30 mouse cellular contexts compared by ENCODE assay signal in genomic region chr11:77597266-77597665, GRCm38 (mm10). TPM values are rescaled to one million over a fixed set of nuclear protein-coding genes. Genes with fewer than 3 reads are reported as not detected.
DNase-seq lines count a peak whose midpoint lies in the region; ATAC-seq and TF ChIP-seq lines count a peak whose summit lies in the region.
"Had no signal": no experiment of that assay in that cellular context is flagged by ENCODE, and none has a peak within 500 bp of the region (broad histone marks: within the 10 kb centered on the region; RNA-seq: fewer than 3 reads in every experiment).

No protein-coding gene starts in this region.

- ATAC-seq in liver, embryonic 14.5 days (ENCODE audit: insufficient read depth) = no peak
- ATAC-seq in liver, embryonic 11.5 days (replicated peaks; ENCODE audit: low FRiP score) = no peak
- ATAC-seq in liver, embryonic 15.5 days (ENCODE audit: insufficient read depth) = 0 out of 2 replicates have a peak, but pooled peaks have one; percentile 52
- no peak for ATAC-seq in forebrain, embryonic 13.5 days
- no peak for ATAC-seq in midbrain, postnatal 0 days (ENCODE audit: low FRiP score)
- ATAC-seq: CD4-positive, CD25-positive, alpha-beta regulatory T cell, adult 4 months; forebrain, embryonic 14.5 days; forebrain, postnatal 0 days; hindbrain, postnatal 0 days; inflammation-experienced regulatory T-cells, adult 6 months had no signal

- in situ Hi-C loops in ES-E14 (cut with MboI; ENCODE audit: low sequenced_read_pairs in 2 of 2, unreplicated experiment in 2 of 2) = no loop called here

- DNase-seq in liver, embryonic 14.5 days (ENCODE audit: low read depth in 3 of 3, low spot score in 3 of 3) = peak in 1 of 3 experiments; percentile 22
- DNase-seq in liver, embryonic 11.5 days (ENCODE audit: low spot score) = no peak
- DNase-seq in ES-E14 (ENCODE audit: low read depth, low spot score) = no peak
- peak; percentile 35 for DNase-seq in c-Kit-negative CD71-positive TER-119-positive erythroid progenitor cells, embryonic 14.5 days (ENCODE audit: low read depth, low spot score)
- DNase-seq in right cerebral cortex, postnatal 36 days (ENCODE audit: low spot score in 2 of 2) = no peak
- no peak for DNase-seq in midbrain, postnatal 0 days (ENCODE audit: low spot score)
- DNase-seq: adrenal gland, adult 2 months; adrenal gland, postnatal 14 days; cerebellum, adult 11-12 months; cerebellum, adult 9-10 months; cerebellum, postnatal 14 days; forebrain, postnatal 0 days; gastrocnemius, postnatal 25 days; heart, adult 18-20 months; heart, postnatal 14 days; heart, postnatal 4 days had no signal

- no peak for TF ChIP-seq CTCF in liver, embryonic 14.5 days (IDR thresholded peaks at IDR 0.05; ENCODE audit: low read depth)
- no peak for TF ChIP-seq CTCF in midbrain, postnatal 0 days (IDR thresholded peaks at IDR 0.05)

- peaks cover 0 to 6% of the 10 kb centered on the region in 2 experiments; a peak in 3 of 4 replicates for H3K4me1 ChIP-seq in liver, embryonic 14.5 days (replicated peaks; ENCODE audit: control insufficient read depth in 2 of 2, insufficient read depth in 2 of 2, low read length in 1 of 2)
- peaks cover 4% of the 10 kb centered on the region; the same call in 1 of the 2 replicates for H3K4me1 ChIP-seq in liver, embryonic 11.5 days (replicated peaks; ENCODE audit: control insufficient read depth, insufficient read depth, low read length)
- H3K4me1 ChIP-seq in ES-E14 (ENCODE audit: control insufficient read depth in 2 of 2, insufficient read depth in 2 of 2, low read length in 2 of 2, poor library complexity in 1 of 2) = peaks cover 0 to 2% of the 10 kb centered on the region in 2 experiments; a peak in 1 of 4 replicates
- peaks cover 11% of the 10 kb centered on the region for H3K4me1 ChIP-seq in liver, embryonic 15.5 days (replicated peaks)
- H3K4me1 ChIP-seq in forebrain, embryonic 13.5 days = 0 out of 2 replicates have a peak, but pooled peaks cover under 1% of the 10 kb centered on the region
- H3K4me1 ChIP-seq in midbrain, postnatal 0 days (ENCODE audit: insufficient read depth, low read length) = no peaks in the 10 kb centered on the region
- H3K4me1 ChIP-seq: embryonic facial prominence, embryonic 12.5 days; embryonic facial prominence, embryonic 15.5 days; forebrain, embryonic 10.5 days; heart, embryonic 10.5 days had no signal

- no peak overlapping the region for H3K4me2 ChIP-seq in liver, embryonic 14.5 days (ENCODE audit: low read depth)
- no peak overlapping the region for H3K4me2 ChIP-seq in liver, embryonic 11.5 days
- no peak overlapping the region for H3K4me2 ChIP-seq in liver, embryonic 15.5 days
- no peak overlapping the region for H3K4me2 ChIP-seq in forebrain, embryonic 13.5 days
- H3K4me2 ChIP-seq in midbrain, postnatal 0 days (ENCODE audit: low read depth, low read length, poor library complexity, severe bottlenecking) = no peak overlapping the region
- H3K4me2 ChIP-seq: embryonic facial prominence, embryonic 12.5 days; embryonic facial prominence, embryonic 15.5 days; heart, embryonic 13.5 days; hindbrain, embryonic 14.5 days had no signal

- H3K9ac ChIP-seq in liver, embryonic 14.5 days (replicated peaks) = no peak overlapping the region
- no peak overlapping the region for H3K9ac ChIP-seq in liver, embryonic 11.5 days (ENCODE audit: low read depth, low read length)
- no peak overlapping the region for H3K9ac ChIP-seq in ES-E14 (ENCODE audit: insufficient read depth, low read depth, low read length, poor library complexity, severe bottlenecking)
- H3K9ac ChIP-seq in liver, embryonic 15.5 days = no peak overlapping the region
- H3K9ac ChIP-seq in forebrain, embryonic 13.5 days = no peak overlapping the region
- no peak overlapping the region for H3K9ac ChIP-seq in midbrain, postnatal 0 days (replicated peaks; ENCODE audit: low read length, poor library complexity, severe bottlenecking)
- H3K9ac ChIP-seq: embryonic facial prominence, embryonic 12.5 days; embryonic facial prominence, embryonic 15.5 days; forebrain, postnatal 0 days; heart, embryonic 13.5 days; hindbrain, embryonic 14.5 days had no signal

- H3K27ac ChIP-seq in liver, embryonic 14.5 days = peak overlapping the region; percentile 48
- H3K27ac ChIP-seq in liver, embryonic 11.5 days (ENCODE audit: low read depth, low read length) = no peak overlapping the region
- no peak overlapping the region for H3K27ac ChIP-seq in ES-E14 (ENCODE audit: insufficient read depth, low read depth, low read length, poor library complexity, severe bottlenecking)
- peak overlapping the region; percentile 19; the same call in 1 of the 2 replicates for H3K27ac ChIP-seq in liver, embryonic 15.5 days (replicated peaks)
- no peak overlapping the region for H3K27ac ChIP-seq in forebrain, embryonic 13.5 days
- H3K27ac ChIP-seq in midbrain, postnatal 0 days (ENCODE audit: low read depth, low read length) = no peak overlapping the region
- H3K27ac ChIP-seq: embryonic facial prominence, embryonic 12.5 days; embryonic facial prominence, embryonic 15.5 days; forebrain, embryonic 10.5 days; heart, embryonic 10.5 days; heart, embryonic 13.5 days; hindbrain, embryonic 14.5 days; hindbrain, postnatal 0 days had no signal

- H3K36me3 ChIP-seq in liver, embryonic 14.5 days (replicated peaks; ENCODE audit: control insufficient read depth, insufficient read depth, low read depth) = peaks cover 5% of the 10 kb centered on the region; the same call in 1 of the 2 replicates
- H3K36me3 ChIP-seq in liver, embryonic 11.5 days (ENCODE audit: control insufficient read depth, insufficient read depth, low read length) = peaks cover 8% of the 10 kb centered on the region; the same call in 1 of the 2 replicates
- no peaks in the 10 kb centered on the region for H3K36me3 ChIP-seq in ES-E14 (ENCODE audit: control insufficient read depth, insufficient read depth, low read length, poor library complexity, severe bottlenecking)
- peaks cover 17% of the 10 kb centered on the region for H3K36me3 ChIP-seq in liver, embryonic 15.5 days (replicated peaks)
- H3K36me3 ChIP-seq in forebrain, embryonic 13.5 days (ENCODE audit: poor library complexity, severe bottlenecking) = 0 out of 2 replicates have a peak, but pooled peaks cover 6% of the 10 kb centered on the region
- H3K36me3 ChIP-seq in midbrain, postnatal 0 days (ENCODE audit: insufficient read depth, low read length) = no peaks in the 10 kb centered on the region
- H3K36me3 ChIP-seq: embryonic facial prominence, embryonic 12.5 days had no signal

- H3K27me3 ChIP-seq in liver, embryonic 14.5 days (ENCODE audit: control insufficient read depth, insufficient read depth, low read length) = no peaks in the 10 kb centered on the region
- H3K27me3 ChIP-seq in liver, embryonic 11.5 days (replicated peaks; ENCODE audit: control insufficient read depth, insufficient read depth, low read length) = no peaks in the 10 kb centered on the region
- no peaks in the 10 kb centered on the region for H3K27me3 ChIP-seq in liver, embryonic 15.5 days
- H3K27me3 ChIP-seq in forebrain, embryonic 13.5 days = no peaks in the 10 kb centered on the region
- no peaks in the 10 kb centered on the region for H3K27me3 ChIP-seq in midbrain, postnatal 0 days (ENCODE audit: insufficient read depth, low read length)
- H3K27me3 ChIP-seq: embryonic facial prominence, embryonic 12.5 days; embryonic facial prominence, embryonic 15.5 days; heart, embryonic 13.5 days had no signal

- no peaks in the 10 kb centered on the region for H3K9me3 ChIP-seq in liver, embryonic 14.5 days (ENCODE audit: control insufficient read depth, low read length)
- H3K9me3 ChIP-seq in liver, embryonic 11.5 days (ENCODE audit: control insufficient read depth, low read length) = no peaks in the 10 kb centered on the region
- H3K9me3 ChIP-seq in ES-E14 (ENCODE audit: control insufficient read depth, insufficient read depth, low read depth, low read length) = no peaks in the 10 kb centered on the region
- no peaks in the 10 kb centered on the region for H3K9me3 ChIP-seq in liver, embryonic 15.5 days (replicated peaks)
- no peaks in the 10 kb centered on the region for H3K9me3 ChIP-seq in forebrain, embryonic 13.5 days (replicated peaks)
- H3K9me3 ChIP-seq in midbrain, postnatal 0 days (ENCODE audit: low read length) = no peaks in the 10 kb centered on the region
- H3K9me3 ChIP-seq: embryonic facial prominence, embryonic 12.5 days; embryonic facial prominence, embryonic 15.5 days; forebrain, embryonic 10.5 days; G1E; heart, embryonic 10.5 days; heart, embryonic 13.5 days had no signal

- TF ChIP-seq EP300 in liver, embryonic 14.5 days (IDR thresholded peaks at IDR 0.05; ENCODE audit: low read depth) = no peak

- H3K4me3 ChIP-seq in liver, embryonic 14.5 days (ENCODE audit: insufficient read depth in 1 of 2, low read depth in 2 of 2, low read length in 2 of 2) = no peak overlapping the region
- no peak overlapping the region for H3K4me3 ChIP-seq in liver, embryonic 11.5 days (ENCODE audit: low read depth, low read length)
- H3K4me3 ChIP-seq in ES-E14 (ENCODE audit: insufficient read depth in 1 of 2, low read depth in 1 of 2, low read length in 2 of 2, poor library complexity in 1 of 2, severe bottlenecking in 1 of 2) = no peak overlapping the region
- no peak overlapping the region for H3K4me3 ChIP-seq in liver, embryonic 15.5 days (replicated peaks)
- H3K4me3 ChIP-seq in forebrain, embryonic 13.5 days = no peak overlapping the region
- H3K4me3 ChIP-seq in midbrain, postnatal 0 days (ENCODE audit: low read depth, low read length) = no peak overlapping the region
- H3K4me3 ChIP-seq: embryonic facial prominence, embryonic 12.5 days; embryonic facial prominence, embryonic 15.5 days; erythroblast, embryonic 14.5 days; forebrain, embryonic 10.5 days; heart, embryonic 10.5 days; heart, embryonic 13.5 days had no signal

TF ChIP-seq in ES-E14, 5 proteins besides CTCF, POLR2A, EP300 and RAD21:
- TF ChIP-seq CHD2 (IDR thresholded peaks at IDR 0.05; ENCODE audit: low read depth, low read length) (no peak), MAFK (IDR thresholded peaks at IDR 0.05; ENCODE audit: insufficient read depth, low read depth, low read length) (peak; percentile 74; the same call in 1 of the 2 replicates)

RNA-seq across cellular contexts. Expression of gene Taok1, which starts 10.3 kb away (rescaled TPM):
- 2.5 and 3.3 TPM in 2 replicates for polyA plus RNA-seq in liver, embryonic 14.5 days (2012; rRNA removed)
- 4.0 and 5.1 TPM in 2 replicates for polyA plus RNA-seq in liver, embryonic 14.5 days (2014; fragmentation: Nextera tagmentation; extraction: Ambion mirVana)
- 9.6 and 9.9 TPM in 2 replicates for polyA plus RNA-seq in liver, embryonic 11.5 days (2014; fragmentation: Nextera tagmentation; extraction: Ambion mirVana)
- 48.4 and 60.8 TPM in 2 replicates for total RNA-seq in ES-E14 (2012; rRNA removed)
- 3.6 and 3.7 TPM in 2 replicates for polyA plus RNA-seq in liver, embryonic 15.5 days (2015; fragmentation: Nextera tagmentation; extraction: Ambion mirVana)
- polyA plus RNA-seq in forebrain, embryonic 13.5 days (2015; fragmentation: Nextera tagmentation; extraction: Ambion mirVana) = 25.8 and 28.5 TPM in 2 replicates
- 69.7 and 85.1 TPM in 2 replicates for total RNA-seq in midbrain, postnatal 0 days (2014; rRNA removed)
- polyA plus RNA-seq in midbrain, postnatal 0 days (2015; fragmentation: Nextera tagmentation; extraction: Ambion mirVana) = 28.0 and 32.6 TPM in 2 replicates

Comparison
In these comparisons a context has a peak if more than half of its experiments do, and no peak if none do; other contexts are left out.
1. H3K27ac ChIP-seq: peak in liver, embryonic 14.5 days (single experiment) and liver, embryonic 15.5 days (single experiment); none in liver, embryonic 11.5 days (single experiment), ES-E14 (single experiment), forebrain, embryonic 13.5 days (single experiment) and midbrain, postnatal 0 days (single experiment).